Mouse (Mus musculus): ENCODE data around the gene Psmb1. TPM values are rescaled to one million over a fixed set of nuclear protein-coding genes. Genes with fewer than 3 reads are reported as not detected.

Gene Psmb1
- polyA plus RNA-seq, 1 experiment = 158 TPM

DNA sequence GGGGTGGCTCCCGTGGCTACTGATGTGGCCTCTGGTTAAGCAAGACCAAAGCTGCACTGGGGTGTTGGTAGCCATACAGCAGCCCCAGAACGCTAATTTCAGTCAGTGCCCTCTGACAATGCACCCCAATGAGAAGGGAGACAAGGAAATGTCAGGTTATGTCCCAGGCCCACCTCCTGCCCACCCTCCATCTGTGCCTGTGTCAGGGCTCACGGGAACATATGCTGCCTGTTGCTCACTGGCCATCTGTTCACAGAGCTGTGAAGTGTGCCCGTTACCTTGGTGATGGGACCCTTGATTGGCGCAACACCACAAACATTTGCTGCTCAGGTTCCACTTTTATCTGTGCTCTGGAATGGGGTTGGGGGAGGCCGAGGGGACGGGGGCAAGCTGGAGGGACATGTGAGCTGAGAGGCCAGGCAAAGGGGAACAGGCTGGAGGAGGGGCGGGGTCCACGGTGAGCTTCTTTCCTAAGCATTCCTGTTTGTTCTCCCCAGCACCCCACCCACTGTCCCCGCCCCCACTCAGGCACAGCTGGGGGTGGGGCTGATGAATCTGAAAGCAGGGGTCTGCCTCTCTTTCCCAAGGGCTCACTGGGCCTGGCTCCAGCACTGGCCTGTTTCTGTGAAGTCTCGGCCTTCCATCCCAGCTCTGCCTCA is 59.0 kb downstream of the Psmb1 start:
- TF ChIP-seq CTCF (IDR thresholded peaks at IDR 0.05; ENCODE audit: extremely low read depth, insufficient read depth, low read length) (no peak), POLR2A (IDR thresholded peaks at IDR 0.05; ENCODE audit: extremely low read depth, insufficient read depth, low read length) (no peak)
- Histone ChIP-seq H3K4me3 (ENCODE audit: insufficient read depth, low read length) (no peak overlapping the region), H3K4me1 (ENCODE audit: control insufficient read depth, insufficient read depth, low read length) (peaks cover 2% of the 10 kb centered on the region; the same call in 1 of the 2 replicates), H3K27ac (ENCODE audit: insufficient read depth, low read length) (no peak overlapping the region)

DNA sequence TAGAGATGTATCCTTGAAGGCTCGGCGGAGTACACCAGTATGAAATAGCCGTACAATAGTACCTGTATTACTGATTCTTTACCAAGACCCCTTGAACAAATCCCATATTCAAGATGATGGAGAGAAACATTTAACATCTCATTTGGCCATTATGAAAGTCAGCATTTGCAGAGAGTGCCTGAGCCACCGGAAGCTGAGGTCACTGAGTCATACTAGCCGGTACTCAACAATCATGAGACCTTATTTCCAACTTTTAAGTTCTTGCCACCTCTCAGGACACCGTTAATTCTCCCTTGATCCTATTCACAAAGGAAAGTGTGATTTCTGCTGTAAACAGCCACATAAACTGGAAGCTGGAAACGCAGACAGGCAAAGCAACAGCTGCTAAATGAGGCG is 59.5 kb downstream of the Psmb1 start:
- TF ChIP-seq POLR2A (IDR thresholded peaks at IDR 0.05; ENCODE audit: extremely low read depth, insufficient read depth, low read length) (no peak), CTCF (IDR thresholded peaks at IDR 0.05; ENCODE audit: extremely low read depth, insufficient read depth, low read length) (no peak)
- no peak overlapping the region for H3K27ac ChIP-seq (ENCODE audit: insufficient read depth, low read length)
- no peak overlapping the region for H3K4me3 ChIP-seq (ENCODE audit: insufficient read depth, low read length)

DNA sequence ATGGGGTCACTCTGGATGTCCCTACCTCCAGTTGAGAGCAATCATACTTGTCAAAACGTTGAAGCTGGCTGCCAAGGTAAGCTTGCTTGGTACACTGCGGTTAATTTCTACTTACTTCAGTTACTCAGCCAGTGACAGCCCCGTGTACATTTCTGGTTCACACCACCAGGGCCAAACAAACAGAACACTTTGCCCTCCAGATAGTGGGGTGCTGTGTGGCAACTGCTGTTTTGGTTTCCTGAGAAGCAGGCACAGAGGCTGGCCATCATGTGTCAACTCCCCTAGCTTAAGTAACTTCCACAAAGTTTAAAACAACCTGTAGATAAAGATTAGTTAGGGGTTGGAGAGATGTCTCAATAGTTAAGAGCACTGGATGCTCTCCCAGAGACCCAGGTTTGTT is 64.8 kb downstream of the Psmb1 start:
- no peak overlapping the region for H3K4me3 ChIP-seq (ENCODE audit: insufficient read depth, low read length)
- H3K4me1 ChIP-seq (ENCODE audit: control insufficient read depth, insufficient read depth, low read length) = no peaks in the 10 kb centered on the region
- no peak overlapping the region for H3K27ac ChIP-seq (ENCODE audit: insufficient read depth, low read length)
- TF ChIP-seq CTCF (IDR thresholded peaks at IDR 0.05; ENCODE audit: extremely low read depth, insufficient read depth, low read length) (no peak), POLR2A (IDR thresholded peaks at IDR 0.05; ENCODE audit: extremely low read depth, insufficient read depth, low read length) (no peak)

More for the DNA sequence above, 59.5 kb downstream of the Psmb1 start:
- H3K4me1 ChIP-seq (ENCODE audit: control insufficient read depth, insufficient read depth, low read length) = peaks cover 2% of the 10 kb centered on the region; the same call in 1 of the 2 replicates

DNA sequence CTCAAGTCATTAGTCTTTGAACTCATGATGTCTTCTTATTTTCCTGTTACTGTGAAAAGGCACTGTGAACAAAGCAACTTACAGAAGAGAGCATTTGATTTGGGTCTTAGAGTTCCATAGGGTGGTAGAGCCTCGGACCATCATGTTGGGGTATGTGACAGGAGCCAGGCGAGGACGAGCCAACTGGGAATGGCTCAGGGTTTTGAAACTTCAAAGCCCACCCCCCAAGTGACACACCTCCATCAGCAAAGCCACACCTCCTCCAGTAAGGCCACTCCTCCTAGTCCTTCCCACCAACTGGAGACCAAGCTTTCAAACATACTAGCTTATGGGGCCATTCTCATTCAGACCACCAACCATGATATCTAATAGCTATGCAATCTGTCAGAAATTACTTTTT is 67.5 kb downstream of the Psmb1 start:
- Histone ChIP-seq H3K4me1 (ENCODE audit: control insufficient read depth, insufficient read depth, low read length) (no peaks in the 10 kb centered on the region), H3K27ac (ENCODE audit: insufficient read depth, low read length) (no peak overlapping the region), H3K4me3 (ENCODE audit: insufficient read depth, low read length) (no peak overlapping the region)
- TF ChIP-seq CTCF (IDR thresholded peaks at IDR 0.05; ENCODE audit: extremely low read depth, insufficient read depth, low read length) = no peak
- no peak for TF ChIP-seq POLR2A (IDR thresholded peaks at IDR 0.05; ENCODE audit: extremely low read depth, insufficient read depth, low read length)

DNA sequence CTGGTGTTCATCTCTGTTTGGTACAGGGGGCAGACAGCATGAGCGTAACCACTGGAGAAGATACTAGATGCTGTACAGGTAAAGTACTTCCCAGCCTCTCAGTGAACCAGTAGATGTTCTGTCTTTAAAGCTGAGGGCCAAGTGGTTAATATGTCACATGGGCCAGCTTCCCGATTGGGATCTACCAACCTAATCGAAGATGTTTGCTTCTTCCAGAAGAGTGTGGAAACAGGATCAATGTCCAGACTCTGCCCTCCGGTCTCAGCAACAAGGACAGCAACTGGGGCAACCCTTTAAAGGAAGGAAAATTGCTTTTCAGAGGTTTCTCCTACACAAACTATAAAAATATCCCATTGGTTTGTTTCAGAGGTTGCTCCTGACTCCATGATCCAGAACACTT is 68.0 kb downstream of the Psmb1 start:
- Histone ChIP-seq H3K27ac (ENCODE audit: insufficient read depth, low read length) (no peak overlapping the region), H3K4me1 (ENCODE audit: control insufficient read depth, insufficient read depth, low read length) (no peaks in the 10 kb centered on the region), H3K4me3 (ENCODE audit: insufficient read depth, low read length) (no peak overlapping the region)
- no peak for TF ChIP-seq POLR2A (IDR thresholded peaks at IDR 0.05; ENCODE audit: extremely low read depth, insufficient read depth, low read length)
- TF ChIP-seq CTCF (IDR thresholded peaks at IDR 0.05; ENCODE audit: extremely low read depth, insufficient read depth, low read length) = no peak

DNA sequence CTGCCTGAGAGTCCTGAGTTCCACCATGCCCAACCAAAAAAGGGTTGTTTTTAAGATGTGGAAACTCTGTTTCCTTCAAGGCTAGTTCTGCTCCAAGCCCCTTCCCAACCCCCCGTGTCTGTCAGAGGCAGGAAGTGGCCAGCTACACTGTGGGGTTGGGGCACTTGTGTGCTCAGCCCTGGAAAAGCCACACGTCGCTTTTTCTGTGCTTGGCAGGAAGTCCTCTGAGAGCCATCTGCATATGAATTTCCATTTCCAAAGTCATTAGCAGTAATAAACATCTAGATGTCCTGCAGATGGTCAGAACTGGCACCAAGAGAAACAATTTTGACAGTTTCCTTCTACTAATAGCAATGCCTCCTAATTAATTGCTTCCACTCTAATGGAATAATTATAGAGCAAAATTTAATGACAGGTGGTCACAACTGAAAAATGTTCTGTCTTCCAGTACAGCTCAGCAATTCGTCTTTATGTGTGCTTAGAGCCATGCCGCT is 68.5 kb downstream of the Psmb1 start:
- Histone ChIP-seq H3K4me3 (ENCODE audit: insufficient read depth, low read length) (no peak overlapping the region), H3K4me1 (ENCODE audit: control insufficient read depth, insufficient read depth, low read length) (no peaks in the 10 kb centered on the region), H3K27ac (ENCODE audit: insufficient read depth, low read length) (no peak overlapping the region)
- TF ChIP-seq CTCF (IDR thresholded peaks at IDR 0.05; ENCODE audit: extremely low read depth, insufficient read depth, low read length) (no peak), POLR2A (IDR thresholded peaks at IDR 0.05; ENCODE audit: extremely low read depth, insufficient read depth, low read length) (no peak)

DNA sequence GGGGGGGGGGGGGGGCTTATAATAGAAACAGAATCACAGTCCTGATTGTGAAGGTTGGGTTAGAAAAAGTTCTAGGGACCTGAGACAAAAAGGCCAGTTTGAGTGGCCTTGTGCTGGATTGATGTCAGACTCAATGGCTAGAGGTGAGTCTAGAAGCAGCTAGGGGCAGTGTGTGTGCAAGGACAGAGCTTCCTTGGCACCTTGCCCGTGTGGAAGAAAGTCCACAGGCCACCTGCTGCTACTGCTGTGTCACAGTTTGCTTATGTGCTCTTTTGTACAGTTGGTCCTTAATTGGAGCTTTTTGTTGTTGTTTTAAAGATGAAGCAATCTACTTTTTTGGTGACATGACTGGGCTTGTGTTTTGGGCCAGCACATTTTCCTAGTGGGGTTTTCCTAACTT is 69.6 kb downstream of the Psmb1 start:
- TF ChIP-seq POLR2A (IDR thresholded peaks at IDR 0.05; ENCODE audit: extremely low read depth, insufficient read depth, low read length) = no peak
- no peak for TF ChIP-seq CTCF (IDR thresholded peaks at IDR 0.05; ENCODE audit: extremely low read depth, insufficient read depth, low read length)
- Histone ChIP-seq H3K27ac (ENCODE audit: insufficient read depth, low read length) (no peak overlapping the region), H3K4me3 (ENCODE audit: insufficient read depth, low read length) (no peak overlapping the region), H3K4me1 (ENCODE audit: control insufficient read depth, insufficient read depth, low read length) (no peaks in the 10 kb centered on the region)

DNA sequence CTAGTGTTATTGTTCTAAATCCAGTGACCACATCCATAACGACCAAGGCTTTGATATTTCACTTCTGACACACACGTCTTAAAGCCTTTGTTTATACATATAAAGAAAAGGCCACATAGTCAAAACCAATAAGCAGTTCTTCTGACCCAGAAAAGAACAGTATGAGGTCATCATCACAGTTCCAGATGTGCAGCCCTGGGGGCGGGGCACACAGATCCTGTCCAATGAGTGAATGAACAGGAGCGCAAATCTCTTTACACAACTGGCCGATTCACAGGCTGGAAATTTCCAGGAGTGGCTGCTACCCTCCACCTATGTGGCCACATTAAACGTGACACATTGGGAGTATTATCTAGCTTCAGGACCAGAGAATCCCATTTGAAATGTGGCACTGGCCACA is 70.1 kb downstream of the Psmb1 start:
- H3K4me3 ChIP-seq (ENCODE audit: insufficient read depth, low read length) = no peak overlapping the region
- H3K4me1 ChIP-seq (ENCODE audit: control insufficient read depth, insufficient read depth, low read length) = no peaks in the 10 kb centered on the region
- H3K27ac ChIP-seq (ENCODE audit: insufficient read depth, low read length) = no peak overlapping the region
- TF ChIP-seq POLR2A (IDR thresholded peaks at IDR 0.05; ENCODE audit: extremely low read depth, insufficient read depth, low read length) (no peak), CTCF (IDR thresholded peaks at IDR 0.05; ENCODE audit: extremely low read depth, insufficient read depth, low read length) (no peak)

DNA sequence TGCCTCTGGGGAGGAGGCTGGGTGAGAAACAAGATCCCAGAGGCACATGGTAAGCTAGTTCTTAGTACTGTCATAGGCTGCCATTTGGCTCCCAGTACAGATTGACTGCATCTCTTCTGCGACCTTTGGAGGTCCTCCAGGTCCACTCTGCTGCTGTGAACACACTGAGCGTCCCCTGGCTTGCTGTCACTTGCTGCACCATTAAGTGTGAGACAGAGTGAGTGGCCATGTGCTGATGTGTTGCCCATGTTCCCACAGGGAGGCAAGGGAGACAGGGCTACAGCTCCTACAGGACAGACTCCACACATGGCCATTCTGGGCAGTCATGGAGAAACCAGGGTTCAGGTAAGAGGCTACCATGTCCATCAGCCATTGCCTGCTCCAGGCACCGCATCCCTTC is 73.6 kb downstream of the Psmb1 start:
- no peak overlapping the region for H3K4me3 ChIP-seq (ENCODE audit: insufficient read depth, low read length)
- TF ChIP-seq CTCF (IDR thresholded peaks at IDR 0.05; ENCODE audit: extremely low read depth, insufficient read depth, low read length) = no peak

More for the DNA sequence above, 73.6 kb downstream of the Psmb1 start:
- no peak overlapping the region for H3K27ac ChIP-seq (ENCODE audit: insufficient read depth, low read length)
- peaks cover 6% of the 10 kb centered on the region for H3K4me1 ChIP-seq (ENCODE audit: control insufficient read depth, insufficient read depth, low read length)

Other genes starting within 250 kb of the Psmb1 start
- 4.7 and 5.5 TPM in 2 replicates for gene Dll1, start 122.9 kb downstream of the Psmb1 start, polyA plus RNA-seq (2012; rRNA removed)
- 27.8 and 29.3 TPM in 2 replicates for gene Fam120b, start 103.5 kb downstream of the Psmb1 start, polyA plus RNA-seq (2012; rRNA removed)
- gene Tbp, start 137 bp upstream of the Psmb1 start, polyA plus RNA-seq (2012; rRNA removed) = 40.8 and 41.2 TPM in 2 replicates
- 14.1 and 15.6 TPM in 2 replicates for gene Pdcd2, start 27.6 kb upstream of the Psmb1 start, polyA plus RNA-seq (2012; rRNA removed)
- gene Prdm9, start 64.6 kb upstream of the Psmb1 start, polyA plus RNA-seq (2012; rRNA removed) = 2.4 and 2.8 TPM in 2 replicates
- 5.6 and 5.8 TPM in 2 replicates for gene Chd1, start 205.2 kb upstream of the Psmb1 start, polyA plus RNA-seq (2012; rRNA removed)

Data from cortical plate, adult 2 months (tissue).